Mouse (Mus musculus) brain, embryonic 14.5 days (tissue): Measurements from ENCODE around the gene Dlgap1. TPM values are rescaled to one million over a fixed set of nuclear protein-coding genes. Genes with fewer than 3 reads are reported as not detected.

ENCODE experiments used
- DNase-seq: peaks from one replicate; pipeline ENCODE4 v3.0.0-alpha.2; 2011; ENCODE audit warnings: low read depth
- CTCF ChIP-seq: fragments of 200-500 bp; IDR thresholded peaks from 2 replicates; pipeline ENCODE4 v1.5.1; 2012; ENCODE audit warnings: inconsistent platforms, mild to moderate bottlenecking, moderate library complexity, borderline replicate concordance; ENCODE audit not compliant: insufficient read depth, insufficient read length; ENCODE audit errors: extremely low read depth
- POLR2A ChIP-seq: fragments of 200-500 bp; IDR thresholded peaks from 2 replicates; pipeline ENCODE4 v1.6.1; 2012; ENCODE audit warnings: mild to moderate bottlenecking, inconsistent platforms, borderline replicate concordance; ENCODE audit not compliant: poor library complexity, insufficient read depth, insufficient read length, severe bottlenecking; ENCODE audit errors: extremely low read depth
- polyA plus RNA-seq: library from polyadenylated mRNA; depleted of rRNA; stranded (reverse); fragments of >200 nt; gene quantifications from 2 replicates; pipeline ENCODE4 v1.2.3, GENCODE M21; 2012

The Dlgap1 gene
- polyA plus RNA-seq, 1 experiment: 25.4 TPM

DNA sequence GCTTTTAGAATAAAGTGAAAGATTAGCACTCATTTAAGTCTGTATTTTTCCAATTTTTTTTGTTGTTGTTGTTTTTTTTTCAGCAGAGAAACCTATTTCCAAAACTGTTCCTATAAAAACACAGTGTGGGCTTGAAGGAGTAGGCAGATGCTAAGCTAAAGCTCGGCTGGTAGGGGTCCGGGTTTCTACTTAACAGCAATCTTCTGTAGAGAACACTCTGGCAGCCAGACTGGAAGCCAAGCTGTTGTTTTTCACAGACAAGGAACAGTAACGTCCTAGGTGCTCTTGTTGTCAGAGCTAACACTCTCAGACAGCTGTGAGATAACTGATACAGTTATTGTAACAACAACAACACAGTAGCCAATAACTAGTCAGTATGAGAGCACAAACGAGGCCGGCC, 468.4 kb downstream of the Dlgap1 start:
- peak; percentile 43 for DNase-seq
- no peak for TF ChIP-seq POLR2A
- TF ChIP-seq CTCF: no peak

DNA sequence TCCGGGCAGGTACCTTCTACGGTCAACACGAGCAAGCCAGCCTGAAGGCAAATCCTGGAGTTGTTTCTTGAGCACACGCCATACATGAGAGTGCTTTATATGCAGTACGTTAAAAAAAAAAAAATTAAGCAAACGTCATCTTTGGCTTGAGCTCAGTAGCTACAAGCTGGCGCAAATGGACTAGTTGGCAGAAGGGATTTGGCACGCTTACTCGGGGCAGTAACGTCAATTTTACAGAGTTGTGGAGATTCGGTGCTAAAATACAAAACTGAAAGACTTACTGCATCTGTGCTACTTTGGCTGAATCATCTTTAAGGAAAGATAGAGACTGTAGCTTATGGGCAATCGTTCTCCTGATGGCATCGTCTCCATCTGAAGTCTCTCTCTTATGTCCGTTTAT, 474.1 kb downstream of the Dlgap1 start:
- peak; percentile 84 for DNase-seq
- TF ChIP-seq POLR2A (no peak), CTCF (no peak)

DNA sequence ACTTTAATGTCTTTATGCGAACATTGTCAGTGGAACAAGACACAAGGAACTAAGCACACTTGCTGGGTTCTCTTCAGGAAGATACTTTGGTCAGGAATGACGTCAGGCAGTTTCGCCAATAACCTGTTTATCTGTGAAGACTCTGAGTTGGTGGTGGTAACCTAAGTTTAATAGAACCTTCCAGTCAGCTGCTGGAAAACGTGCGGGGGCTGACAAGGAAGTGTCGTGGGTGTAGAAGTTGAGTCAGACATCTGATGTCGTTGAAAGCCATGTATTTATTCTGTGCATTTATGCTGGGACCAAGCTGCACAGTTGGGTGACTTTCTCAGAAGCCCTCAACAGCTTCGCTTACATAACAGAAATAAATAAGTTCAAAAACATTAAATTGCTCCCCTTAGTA, 477.6 kb downstream of the Dlgap1 start:
- no peak for DNase-seq
- TF ChIP-seq CTCF (no peak), POLR2A (no peak)

DNA sequence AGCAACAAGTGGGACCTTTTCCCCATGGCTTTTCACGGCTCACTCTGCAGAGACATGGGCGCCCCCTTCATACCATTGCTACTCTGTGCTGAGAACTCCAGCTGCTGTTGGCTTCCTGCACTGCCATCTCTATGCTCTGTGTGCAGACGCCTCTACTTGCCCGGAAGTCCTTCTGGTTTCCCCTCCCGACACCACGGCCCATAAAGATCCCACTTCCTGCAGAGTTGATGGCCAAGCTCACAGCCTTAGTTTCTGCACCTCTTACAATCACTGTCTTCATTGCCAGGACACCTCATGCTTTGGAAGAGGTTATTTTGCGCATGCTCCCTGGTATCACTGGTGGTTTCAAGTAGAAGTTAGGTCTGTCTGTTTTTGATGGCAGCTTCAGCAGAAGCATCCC, 486.2 kb downstream of the Dlgap1 start:
- DNase-seq: no peak
- TF ChIP-seq POLR2A (no peak), CTCF (no peak)

DNA sequence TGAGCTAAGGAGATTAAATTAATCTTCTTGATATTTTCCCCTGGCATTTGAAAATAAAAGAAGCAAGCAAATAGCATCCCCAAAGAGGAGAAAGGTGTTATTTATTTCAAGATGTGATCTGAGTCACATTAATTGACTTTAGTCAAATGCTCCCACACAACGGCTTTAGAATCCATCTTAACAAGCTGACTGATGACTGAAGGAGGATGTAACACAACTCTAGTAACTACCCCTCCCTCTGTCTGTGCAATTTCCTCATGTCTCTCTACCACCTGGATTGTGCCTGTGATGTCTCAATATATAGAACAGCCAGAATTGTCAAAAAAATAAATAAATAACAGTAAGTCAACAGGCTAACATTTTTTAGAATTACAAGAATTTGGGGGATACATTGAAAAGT, 488.2 kb downstream of the Dlgap1 start:
- TF ChIP-seq POLR2A (no peak), CTCF (no peak)
- DNase-seq: no peak

DNA sequence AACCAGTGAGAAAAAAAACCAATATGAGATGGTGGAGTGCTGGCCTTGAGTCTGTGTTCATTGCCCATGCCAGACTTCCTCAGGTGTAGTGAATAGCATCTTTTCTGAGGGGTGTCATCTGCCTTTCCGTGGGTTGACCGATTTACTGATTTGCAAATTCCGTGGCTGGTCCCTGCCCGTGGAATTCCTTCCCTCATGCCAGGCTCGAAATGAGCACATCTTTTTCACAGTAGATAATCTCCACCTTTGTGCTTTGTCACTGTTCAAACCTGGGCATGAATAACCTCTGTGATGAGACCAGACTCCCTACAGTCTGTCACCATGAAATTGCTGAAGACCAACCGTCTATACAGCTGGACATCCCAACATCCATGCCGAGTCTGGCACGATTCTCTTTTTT, 493.4 kb downstream of the Dlgap1 start:
- TF ChIP-seq POLR2A: no peak
- TF ChIP-seq CTCF: no peak
- no peak for DNase-seq

DNA sequence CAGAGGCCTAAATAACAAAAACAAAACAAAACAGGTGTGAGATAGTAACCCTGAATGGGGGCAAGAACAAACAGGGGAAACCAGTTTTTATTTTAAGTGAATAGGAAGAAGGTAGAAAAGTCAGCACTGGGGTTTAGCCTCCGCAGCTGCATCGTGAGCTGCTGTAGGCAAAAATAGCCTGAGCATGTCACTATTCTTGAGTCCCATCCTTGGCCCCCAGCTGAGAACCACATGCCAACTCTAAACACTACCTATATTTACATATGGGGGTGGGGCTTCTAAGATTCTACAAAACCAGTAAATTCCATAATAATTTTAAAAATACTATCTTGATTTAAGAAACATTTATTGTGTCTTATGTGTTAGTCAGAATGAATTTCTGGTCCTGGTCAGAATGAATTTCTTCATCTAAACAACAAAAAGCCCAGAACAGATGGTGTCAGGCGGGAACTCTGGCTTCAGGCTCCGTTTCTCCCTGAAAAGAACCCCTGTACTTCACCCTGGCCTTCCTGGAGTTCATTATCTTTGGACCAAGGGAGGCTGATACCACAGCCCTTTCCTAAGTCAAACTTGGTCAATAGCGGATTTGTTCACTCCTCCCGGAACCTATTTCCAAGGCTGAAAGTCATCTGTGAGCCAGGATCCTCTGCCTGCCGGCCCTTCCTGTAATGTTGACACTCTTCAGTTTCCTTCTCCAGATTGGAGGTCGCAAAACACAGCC, 494.1 kb downstream of the Dlgap1 start:
- TF ChIP-seq POLR2A: no peak
- no peak for TF ChIP-seq CTCF
- no peak for DNase-seq

DNA sequence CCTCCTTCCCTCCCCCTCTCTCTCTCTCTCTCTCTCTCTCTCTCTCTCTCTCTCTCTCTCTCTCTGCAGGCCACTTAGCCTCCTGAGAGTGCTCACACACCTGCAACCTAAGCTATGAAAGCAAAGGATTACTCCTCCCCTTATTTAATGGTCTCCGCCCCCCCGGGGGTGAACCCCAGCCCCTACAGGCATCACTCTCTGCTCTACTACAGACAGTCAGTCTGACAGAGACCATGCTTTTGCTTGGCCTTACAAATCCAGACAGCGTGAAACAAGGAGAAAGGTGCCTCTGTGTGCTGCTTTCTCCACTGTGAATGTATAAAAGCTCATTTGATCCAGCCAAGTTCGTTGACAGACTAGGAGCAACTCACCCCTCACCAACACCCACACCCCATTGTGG, 497.5 kb downstream of the Dlgap1 start:
- TF ChIP-seq CTCF (no peak), POLR2A (no peak)

DNA sequence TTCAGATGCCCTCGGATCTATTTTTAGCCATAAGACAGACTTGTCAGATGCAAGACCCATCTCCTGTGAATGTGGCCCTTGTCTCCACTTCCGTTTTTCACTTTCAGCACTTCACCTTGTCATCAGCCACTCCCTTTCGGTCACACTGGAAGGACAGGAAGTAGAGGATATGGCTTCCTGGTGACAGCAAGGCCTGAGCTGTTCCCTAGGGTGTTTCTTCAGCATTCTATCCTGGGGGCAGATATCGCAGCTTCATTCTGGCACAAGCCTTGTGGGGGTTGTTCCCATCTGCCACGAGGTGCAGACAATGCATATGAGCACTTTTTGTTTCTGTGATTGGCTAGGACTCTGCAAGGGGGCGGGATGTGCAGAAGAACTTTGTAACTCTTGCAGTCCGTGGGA, 502.1 kb downstream of the Dlgap1 start:
- TF ChIP-seq POLR2A: no peak
- no peak for DNase-seq

More for the DNA sequence above, 497.5 kb downstream of the Dlgap1 start:
- no peak for DNase-seq

DNA sequence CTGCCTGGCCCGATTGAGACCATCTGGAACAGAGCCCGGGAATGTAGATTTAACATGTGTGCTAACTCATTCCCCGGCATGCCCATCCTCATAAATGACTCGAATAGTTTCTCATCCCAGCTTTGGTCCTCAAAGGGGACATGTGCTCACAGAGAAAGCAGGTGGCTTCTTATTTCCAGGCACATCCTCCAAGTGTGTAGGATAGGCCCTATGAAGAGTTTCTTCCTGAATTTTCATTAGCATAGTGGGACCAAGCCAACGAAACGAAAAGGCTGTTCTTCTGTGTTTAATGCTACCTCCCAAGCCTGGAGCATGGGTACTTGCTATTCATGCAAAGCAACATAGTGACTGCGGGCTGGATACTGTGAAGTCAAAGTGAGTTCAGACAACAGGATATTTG, 503.3 kb downstream of the Dlgap1 start:
- DNase-seq: no peak
- no peak for TF ChIP-seq POLR2A
- TF ChIP-seq CTCF: no peak

DNA sequence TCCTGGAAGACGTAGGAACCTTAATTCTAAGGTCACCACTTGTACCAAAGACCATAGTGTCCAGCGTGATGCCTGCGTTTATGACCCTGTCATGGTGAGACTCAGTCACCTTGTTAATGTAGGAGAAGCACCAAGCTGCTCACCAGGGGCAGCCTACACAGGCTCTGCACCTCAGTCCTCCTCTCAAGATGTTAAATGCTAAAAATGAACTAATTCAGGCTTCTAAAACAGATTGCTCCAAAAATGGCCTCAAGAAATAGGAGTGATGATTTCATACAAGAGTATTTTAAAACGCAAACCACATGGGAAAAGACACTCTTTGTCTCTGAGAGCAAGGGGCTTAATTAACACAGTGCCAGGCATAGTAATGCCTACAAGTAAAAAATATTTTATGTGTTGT, 505.0 kb downstream of the Dlgap1 start:
- TF ChIP-seq POLR2A: no peak
- no peak for TF ChIP-seq CTCF
- DNase-seq: no peak

DNA sequence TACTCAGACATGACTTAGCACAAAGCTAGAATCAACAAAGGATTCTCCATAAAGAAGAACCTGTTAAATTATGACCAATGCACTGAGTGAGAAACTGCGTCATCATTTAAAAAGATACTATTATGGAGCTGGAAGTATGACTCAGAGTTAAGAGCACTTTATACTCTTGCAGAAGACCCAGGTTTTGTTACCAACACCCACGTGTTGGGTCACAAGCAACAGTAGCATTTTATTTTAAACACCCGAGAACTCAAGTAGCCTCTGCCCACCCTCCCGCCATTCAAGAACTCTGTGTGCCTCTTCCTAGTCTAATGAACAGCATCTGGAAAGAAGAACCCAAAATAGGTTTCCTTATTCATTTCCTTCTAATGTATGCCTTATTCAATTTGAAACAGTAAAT, 514.8 kb downstream of the Dlgap1 start:
- no peak for DNase-seq
- TF ChIP-seq POLR2A: no peak
- no peak for TF ChIP-seq CTCF
